Mouse (Mus musculus) heart, postnatal 0 days (tissue): ENCODE measurements around the gene Tnrc6b. TPM values are rescaled to one million over a fixed set of nuclear protein-coding genes. Genes with fewer than 3 reads are reported as not detected.
A peak's percentile ranks its signal among the peaks of the same experiment; 100 is the strongest.
"Not testable (repeated sequence)": the region's sequence is repeated elsewhere in the genome, so short reads cannot be mapped to it uniquely, and the experiment has no call there.

Experiments
- ATAC-seq: fragments of 200-750 bp; cut with Nextera tagmentation; 2 replicates; pipeline ENCODE4 v1.8.0; 2017; ENCODE audit warnings: low read depth, moderate number of reproducible peaks, moderate library complexity; ENCODE audit not compliant: insufficient read depth
- DNase-seq: peaks from one replicate; pipeline ENCODE4 v3.0.0-alpha.2; 2016; ENCODE audit warnings: low spot score
- H3K27ac ChIP-seq: fragments of 300-500 bp; sonication (generic); 2 replicates; pipeline ENCODE4 v1.5.1; 2014; ENCODE audit warnings: low read depth, mild to moderate bottlenecking
- H3K27me3 ChIP-seq: fragments of 300-500 bp; sonication (generic); 2 replicates; pipeline ENCODE4 v1.6.1; 2014; ENCODE audit warnings: low read length, mixed read lengths; ENCODE audit not compliant: control insufficient read depth, insufficient read depth
- H3K36me3 ChIP-seq: fragments of 300-500 bp; sonication (generic); replicated peaks from 2 replicates; pipeline ENCODE4 v1.6.1; 2014; ENCODE audit warnings: low read length, mixed read lengths; ENCODE audit not compliant: control insufficient read depth, insufficient read depth
- H3K4me1 ChIP-seq: fragments of 300-500 bp; sonication (generic); 2 replicates; pipeline ENCODE4 v1.6.1; 2014; ENCODE audit warnings: antibody characterized with exemption; ENCODE audit not compliant: control insufficient read depth, insufficient read depth
- H3K4me2 ChIP-seq: fragments of 300-500 bp; sonication (generic); 2 replicates; pipeline ENCODE4 v1.6.1; 2014; ENCODE audit warnings: low read depth, mild to moderate bottlenecking, low read length, moderate library complexity
- H3K4me3 ChIP-seq: fragments of 300-500 bp; sonication (generic); 2 replicates; pipeline ENCODE4 v1.5.1; 2014; ENCODE audit warnings: low read depth, low read length
- H3K9ac ChIP-seq: fragments of 300-500 bp; sonication (generic); replicated peaks from 2 replicates; pipeline ENCODE4 v1.6.1; 2014; ENCODE audit warnings: low read depth, low read length, mixed read lengths
- H3K9me3 ChIP-seq: fragments of 300-500 bp; sonication (generic); replicated peaks from 2 replicates; pipeline ENCODE4 v1.6.1; 2016; ENCODE audit warnings: low read length; ENCODE audit not compliant: control insufficient read depth
- CTCF ChIP-seq: IDR thresholded peaks from 2 replicates; pipeline ENCODE4 v1.5.1; 2016; ENCODE audit warnings: antibody characterized with exemption, control low read depth, low read depth
- EP300 ChIP-seq: IDR thresholded peaks from 2 replicates; pipeline ENCODE4 v1.6.1; 2016; ENCODE audit warnings: antibody characterized with exemption, low read depth
- WGBS: fragments of 180-500 bp; shearing (Covaris S2); extraction: QIAGEN DNeasy Blood & Tissue Kit; methylation state at CpG from one replicate; pipeline ENCODE4 v1.1.7; 2014; 5-methylcytosine and 5-hydroxymethylcytosine counted together
- polyA plus RNA-seq: library from polyadenylated mRNA; unstranded; fragments of >200 nt; fragmentation: Nextera tagmentation; extraction: Ambion mirVana; gene quantifications from 2 replicates; pipeline ENCODE4 v1.2.1, GENCODE M21; 2015
- total RNA-seq: library from RNA; depleted of rRNA; stranded (reverse); fragments of >200 nt; gene quantifications from 2 replicates; pipeline ENCODE4 v1.2.3, GENCODE M21; 2014; ENCODE audit warnings: low replicate concordance

Gene Tnrc6b
- total and polyA plus RNA-seq, 2 experiments from 2014 or later: 16.1 to 33.5 TPM

DNA sequence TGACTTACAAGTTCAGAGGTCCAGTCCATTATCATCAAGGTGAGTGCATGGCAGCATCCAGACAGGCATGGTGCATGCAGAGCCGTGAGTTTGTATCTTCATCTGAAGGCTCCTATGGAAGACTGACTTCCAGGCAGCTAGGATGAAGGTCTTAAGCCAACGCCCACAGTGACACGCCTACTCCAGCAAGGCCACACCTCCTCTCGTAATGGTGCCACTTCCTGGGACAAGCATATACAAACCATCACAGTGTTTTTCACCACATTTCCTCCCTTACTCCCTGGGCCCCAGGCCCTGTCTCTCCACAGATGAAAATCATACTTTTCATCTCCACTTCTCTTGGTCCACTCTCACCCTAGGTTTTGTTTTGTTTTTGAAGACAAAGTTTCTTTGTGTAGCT is 210.7 kb downstream of the Tnrc6b start:
- ATAC-seq: no peak

DNA sequence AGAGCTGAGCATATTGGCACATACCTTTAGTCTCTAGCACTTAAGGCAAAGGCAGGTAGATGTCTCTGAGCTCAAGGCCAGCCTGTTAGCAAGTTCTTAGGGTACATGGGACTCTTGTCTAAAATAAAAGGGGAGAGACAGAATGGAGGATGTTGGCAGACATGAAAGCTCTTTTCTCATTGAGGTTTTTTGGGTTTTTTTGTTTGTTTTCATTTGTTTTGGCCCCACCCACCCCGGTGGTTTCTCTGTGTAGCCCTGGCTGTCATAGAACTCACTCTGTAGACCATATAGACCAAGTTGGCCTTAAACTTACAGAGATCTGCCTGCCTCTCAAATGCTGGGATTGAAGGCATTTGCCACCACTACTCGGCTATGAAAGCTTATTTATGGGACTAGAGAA is 213.1 kb downstream of the Tnrc6b start:
- H3K36me3 ChIP-seq: peaks cover 76% of the 10 kb centered on the region
- 86% methylated on average over 2 of the region's 2 CpGs for WGBS
- no peak for DNase-seq
- no peak for ATAC-seq
- H3K4me3 ChIP-seq: no peak overlapping the region
- H3K27me3 ChIP-seq: no peaks in the 10 kb centered on the region
- H3K27ac ChIP-seq: no peak overlapping the region
- no peak overlapping the region for H3K4me2 ChIP-seq
- H3K9me3 ChIP-seq: no peaks in the 10 kb centered on the region
- TF ChIP-seq CTCF: no peak
- TF ChIP-seq EP300: no peak
- H3K4me1 ChIP-seq: no peaks in the 10 kb centered on the region
- H3K9ac ChIP-seq: no peak overlapping the region

More for the DNA sequence above, 210.7 kb downstream of the Tnrc6b start:
- H3K4me3 ChIP-seq: no peak overlapping the region
- H3K9me3 ChIP-seq: no peaks in the 10 kb centered on the region
- no peak overlapping the region for H3K27ac ChIP-seq
- H3K27me3 ChIP-seq: no peaks in the 10 kb centered on the region
- no peaks in the 10 kb centered on the region for H3K4me1 ChIP-seq
- no peak overlapping the region for H3K9ac ChIP-seq
- DNase-seq: no peak
- no peak overlapping the region for H3K4me2 ChIP-seq
- TF ChIP-seq CTCF (no peak), EP300 (no peak)
- peaks cover 76% of the 10 kb centered on the region for H3K36me3 ChIP-seq
- 76% methylated on average over 4 of the region's 4 CpGs for whole genome bisulfite sequencing

DNA sequence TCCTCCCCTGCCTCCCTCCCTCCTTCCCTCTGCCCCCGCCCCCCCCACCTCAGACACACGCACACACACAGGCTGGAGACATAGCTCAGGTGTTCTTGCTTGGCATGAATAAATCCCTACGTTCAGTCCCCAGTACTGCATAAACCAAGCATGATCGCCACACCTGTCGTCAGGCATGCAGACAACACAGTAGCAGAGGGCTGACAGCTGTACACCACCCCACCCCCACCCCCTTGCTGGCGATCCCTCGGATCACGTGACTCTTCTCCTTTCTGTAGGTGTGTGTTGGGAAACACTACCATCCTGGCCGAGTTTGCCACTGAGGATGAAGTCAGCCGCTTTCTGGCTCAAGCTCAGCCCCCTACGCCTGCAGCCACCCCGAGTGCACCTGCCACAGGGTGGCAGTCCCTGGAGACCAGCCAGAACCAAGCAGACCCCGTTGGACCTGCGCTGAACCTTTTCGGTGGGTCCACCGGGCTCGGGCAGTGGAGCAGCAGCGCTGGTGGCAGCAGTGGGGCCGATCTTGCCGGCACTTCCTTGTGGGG is 217.8 kb downstream of the Tnrc6b start:
- H3K9ac ChIP-seq: no peak overlapping the region
- no peaks in the 10 kb centered on the region for H3K27me3 ChIP-seq
- ATAC-seq: no peak
- H3K9me3 ChIP-seq: no peaks in the 10 kb centered on the region
- DNase-seq: no peak
- no peak overlapping the region for H3K27ac ChIP-seq
- no peak overlapping the region for H3K4me3 ChIP-seq
- H3K36me3 ChIP-seq: peaks cover 61% of the 10 kb centered on the region
- TF ChIP-seq EP300 (no peak), CTCF (no peak)
- no peaks in the 10 kb centered on the region for H3K4me1 ChIP-seq
- WGBS: 77% methylated on average over 20 of the region's 20 CpGs
- H3K4me2 ChIP-seq: no peak overlapping the region

DNA sequence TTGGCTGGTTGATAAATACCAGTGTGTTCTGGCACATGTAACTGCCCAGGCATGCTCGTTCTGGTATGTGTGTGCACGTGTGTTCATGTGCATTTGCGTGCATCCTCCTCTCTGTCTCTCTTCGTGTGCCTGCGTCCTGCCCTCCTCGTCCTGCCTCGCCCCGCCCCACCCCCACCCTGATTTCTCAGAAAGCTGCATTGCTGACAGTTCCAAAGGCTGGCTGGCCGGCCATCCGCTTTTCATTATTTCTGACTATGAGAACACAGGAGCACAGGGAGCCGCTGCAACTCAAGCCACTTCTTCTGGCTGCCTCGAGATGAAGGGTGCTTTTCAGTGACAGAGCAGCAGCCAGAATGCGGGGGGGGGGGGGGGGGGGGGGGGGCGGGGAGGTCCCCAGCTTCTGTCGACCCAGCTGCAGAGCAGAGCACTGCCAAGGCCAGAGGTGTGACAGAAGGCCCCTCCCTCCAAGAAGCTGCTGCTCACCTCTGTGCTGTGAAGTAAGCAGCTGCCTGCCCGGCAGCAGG is 219.0 kb downstream of the Tnrc6b start:
- 26% methylated on average over 13 of the region's 16 CpGs for WGBS
- Histone ChIP-seq H3K27ac (peak overlapping the region; percentile 25; the same call in 1 of the 2 replicates), H3K27me3 (no peaks in the 10 kb centered on the region), H3K4me2 (no peak overlapping the region), H3K4me3 (no peak overlapping the region), H3K36me3 (peaks cover 54% of the 10 kb centered on the region), H3K4me1 (no peaks in the 10 kb centered on the region), H3K9me3 (no peaks in the 10 kb centered on the region), H3K9ac (no peak overlapping the region)
- ATAC-seq (0 out of 2 replicates have a peak, but pooled peaks have one; percentile 17), DNase-seq (no peak)
- no peak for TF ChIP-seq EP300
- no peak for TF ChIP-seq CTCF

DNA sequence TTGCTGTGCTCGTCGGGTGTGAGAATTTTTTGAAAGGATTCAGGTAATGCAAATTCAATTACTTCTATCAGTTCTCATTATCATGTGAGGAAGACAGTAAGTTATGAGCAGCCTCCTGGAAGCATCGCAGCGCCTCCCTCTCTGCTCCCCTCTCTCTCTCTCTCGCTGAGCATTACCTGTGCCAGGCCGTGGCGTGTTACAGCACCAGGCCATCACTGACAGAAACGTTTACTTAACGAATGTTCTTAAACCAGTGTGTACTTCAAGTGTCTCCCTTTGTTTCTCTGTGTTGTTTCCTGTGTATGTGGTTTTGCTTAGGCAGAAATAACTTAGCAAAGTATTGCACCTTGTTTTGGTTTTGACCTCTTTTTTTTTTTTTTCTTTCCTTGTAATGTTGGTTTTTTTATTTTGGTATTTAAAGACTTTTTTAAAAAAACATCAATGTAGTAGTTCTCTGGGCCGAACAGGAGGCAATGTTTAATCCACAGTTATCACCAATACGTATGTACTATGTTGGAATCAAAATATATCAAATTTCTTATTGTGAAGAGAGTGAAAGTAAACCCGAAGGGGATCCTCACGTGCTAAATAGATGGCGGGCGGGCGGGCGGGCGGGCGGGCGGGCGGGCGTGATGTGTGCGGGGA is 219.7 kb downstream of the Tnrc6b start:
- H3K4me3 ChIP-seq, H3K9me3 ChIP-seq, H3K4me1 ChIP-seq, H3K9ac ChIP-seq, ATAC-seq, H3K27me3 ChIP-seq, H3K4me2 ChIP-seq, DNase-seq: not testable (repeated sequence)
- Histone ChIP-seq H3K27ac (peak overlapping the region; percentile 25; the same call in 1 of the 2 replicates), H3K36me3 (peaks cover 52% of the 10 kb centered on the region)
- 89% methylated on average over 23 of the region's 23 CpGs for WGBS
